ENCODE assay signal across 18 mouse cellular contexts in the genomic region with DNA sequence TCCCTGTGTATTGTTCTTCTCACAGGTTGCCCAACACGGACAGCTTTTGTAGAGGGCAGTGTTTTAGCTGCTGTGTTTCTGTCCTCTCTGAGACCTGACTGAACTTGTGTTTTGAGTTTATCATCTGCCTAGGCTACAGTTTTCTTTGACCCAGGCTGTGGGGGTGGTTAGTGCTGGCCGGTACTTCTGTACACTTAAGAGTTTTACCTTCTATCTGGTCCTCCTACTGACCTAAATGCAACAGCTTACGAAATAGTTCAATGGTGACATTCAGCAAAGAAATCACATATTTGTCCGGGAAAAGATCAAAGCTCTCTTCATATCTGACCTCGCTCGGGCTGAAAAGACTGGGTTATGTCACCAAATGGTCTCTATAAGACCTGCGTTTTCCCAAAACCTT. TPM values are rescaled to one million over a fixed set of nuclear protein-coding genes. Genes with fewer than 3 reads are reported as not detected.
"Had no signal": no experiment of that assay in that cellular context is flagged by ENCODE, and none has a peak within 500 bp of the region (broad histone marks: within the 10 kb centered on the region; RNA-seq: fewer than 3 reads in every experiment).

No protein-coding gene starts in this region.

- H3K27me3 ChIP-seq: kidney, embryonic 15.5 days; limb, embryonic 15.5 days; lung, embryonic 15.5 days; megakaryocyte, embryonic 14.5 days; midbrain, embryonic 12.5 days; neural tube, embryonic 13.5 days had no signal

- H3K9me3 ChIP-seq: kidney, embryonic 15.5 days; limb, embryonic 15.5 days; lung, embryonic 15.5 days had no signal

- H3K4me2 ChIP-seq: kidney, embryonic 15.5 days; limb, embryonic 15.5 days; lung, embryonic 15.5 days; midbrain, embryonic 12.5 days; neural tube, embryonic 13.5 days had no signal

- H3K4me1 ChIP-seq: kidney, embryonic 15.5 days; limb, embryonic 15.5 days; lung, embryonic 15.5 days; megakaryocyte, embryonic 14.5 days; midbrain, embryonic 12.5 days; neural tube, embryonic 13.5 days had no signal

- ATAC-seq: intestine, embryonic 16.5 days; midbrain, embryonic 16.5 days had no signal

- DNase-seq: kidney, adult 2 months; kidney, postnatal 14 days; lung, postnatal 14 days; retina, postnatal 1 day; right cerebral cortex, postnatal 4 days; spleen, adult 18-20 months; thymus, adult 18-20 months; thymus, postnatal 14 days had no signal

- H3K27ac ChIP-seq: kidney, embryonic 15.5 days; left cerebral cortex, adult 2 months; limb, embryonic 15.5 days; lung, embryonic 15.5 days; macrophage; midbrain, embryonic 12.5 days; neural tube, embryonic 13.5 days had no signal

- H3K36me3 ChIP-seq: kidney, embryonic 15.5 days; limb, embryonic 15.5 days; lung, embryonic 15.5 days; midbrain, embryonic 12.5 days; neural tube, embryonic 13.5 days had no signal

- H3K9ac ChIP-seq: kidney, embryonic 15.5 days; limb, embryonic 15.5 days; lung, embryonic 15.5 days; midbrain, embryonic 12.5 days; neural tube, embryonic 13.5 days had no signal

- H3K4me3 ChIP-seq: kidney, embryonic 15.5 days; left cerebral cortex, adult 2 months; limb, embryonic 15.5 days; lung, embryonic 15.5 days; megakaryocyte, embryonic 14.5 days; midbrain, embryonic 12.5 days; neural tube, embryonic 13.5 days had no signal

RNA-seq across cellular contexts. Expression of a gene that starts 39.8 kb away (rescaled TPM):
- polyA plus RNA-seq: macrophage had no signal
